Mouse (Mus musculus) small intestine, adult 2 months (tissue): ENCODE measurements around the gene Dtx1. TPM values are rescaled to one million over a fixed set of nuclear protein-coding genes. Genes with fewer than 3 reads are reported as not detected.

Source experiments
- H3K27ac ChIP-seq: fragments of 200-500 bp; 2 replicates; pipeline ENCODE4 v1.5.1; 2012; ENCODE audit warnings: low read depth, low read length, control low read depth, inconsistent platforms; ENCODE audit not compliant: insufficient read depth
- H3K27me3 ChIP-seq: fragments of 200-500 bp; 2 replicates; pipeline ENCODE4 v1.6.1; 2012; ENCODE audit warnings: mild to moderate bottlenecking, moderate library complexity, low read length, inconsistent platforms; ENCODE audit not compliant: control insufficient read depth, insufficient read depth
- H3K36me3 ChIP-seq: fragments of 200-500 bp; 2 replicates; pipeline ENCODE4 v1.6.1; 2012; ENCODE audit warnings: mild to moderate bottlenecking, low read length, control low read depth, inconsistent platforms; ENCODE audit not compliant: control insufficient read depth, insufficient read depth
- H3K4me1 ChIP-seq: fragments of 200-500 bp; 2 replicates; pipeline ENCODE4 v1.6.1; 2012; ENCODE audit warnings: low read length, inconsistent platforms, mixed read lengths; ENCODE audit not compliant: control insufficient read depth, insufficient read depth, insufficient read length
- H3K4me3 ChIP-seq: fragments of 200-500 bp; 2 replicates; pipeline ENCODE4 v1.5.1; 2012; ENCODE audit warnings: low read depth, mild to moderate bottlenecking, control low read depth, inconsistent platforms, low read length, moderate library complexity
- CTCF ChIP-seq: fragments of 200-500 bp; IDR thresholded peaks from 2 replicates; pipeline ENCODE4 v1.5.1; 2012; ENCODE audit warnings: low read depth, mild to moderate bottlenecking, control low read depth, inconsistent platforms, low read length, moderate library complexity, mixed read lengths; ENCODE audit not compliant: insufficient replicate concordance, insufficient read length; ENCODE audit errors: extremely low read depth
- POLR2A ChIP-seq: fragments of 200-500 bp; IDR thresholded peaks from 2 replicates; pipeline ENCODE4 v1.6.1; 2012; ENCODE audit warnings: low read depth, mild to moderate bottlenecking, control low read depth, inconsistent platforms, low read length, moderate library complexity
- WGBS: fragments of 180-500 bp; shearing (Covaris S2); methylation state at CpG from one replicate; pipeline ENCODE4 v1.1.7; 2018; 5-methylcytosine and 5-hydroxymethylcytosine counted together
- polyA plus RNA-seq: library from polyadenylated mRNA; depleted of rRNA; stranded (reverse); fragments of >200 nt; gene quantifications from 2 replicates; pipeline ENCODE4 v1.2.3, GENCODE M21; 2012

The Dtx1 gene
- polyA plus RNA-seq, 1 experiment: 31.1 TPM

- H3K27me3 ChIP-seq: no peaks in the 10 kb centered on the region
- H3K36me3 ChIP-seq: no peaks in the 10 kb centered on the region
- TF ChIP-seq CTCF (no peak), POLR2A (no peak)
- no peak overlapping the region for H3K27ac ChIP-seq
- no peak overlapping the region for H3K4me3 ChIP-seq
- no peaks in the 10 kb centered on the region for H3K4me1 ChIP-seq
- 46% methylated on average over 2 of the region's 2 CpGs for WGBS
Observed at GRCm38 (mm10) chr5:120664888-120665287, 46.8 kb downstream of the Dtx1 start.

- Histone ChIP-seq H3K36me3 (no peaks in the 10 kb centered on the region), H3K4me3 (no peak overlapping the region), H3K27ac (no peak overlapping the region), H3K4me1 (no peaks in the 10 kb centered on the region), H3K27me3 (no peaks in the 10 kb centered on the region)
- TF ChIP-seq CTCF: no peak
- TF ChIP-seq POLR2A: no peak
- WGBS: 30% methylated on average over 5 of the region's 5 CpGs
Observed at GRCm38 (mm10) chr5:120660816-120661215, 50.9 kb downstream of the Dtx1 start.

- peaks cover 3% of the 10 kb centered on the region for H3K4me1 ChIP-seq
- no peaks in the 10 kb centered on the region for H3K36me3 ChIP-seq
- no peak overlapping the region for H3K27ac ChIP-seq
- no peak for TF ChIP-seq POLR2A
- TF ChIP-seq CTCF: no peak
- WGBS: 79% methylated on average over 12 of the region's 12 CpGs
- H3K4me3 ChIP-seq: no peak overlapping the region
- H3K27me3 ChIP-seq: no peaks in the 10 kb centered on the region
Observed at GRCm38 (mm10) chr5:120656281-120656751, 55.4 kb downstream of the Dtx1 start.

- Histone ChIP-seq H3K27me3 (peaks cover 7% of the 10 kb centered on the region; the same call in 1 of the 2 replicates), H3K4me1 (peaks cover 9% of the 10 kb centered on the region), H3K27ac (no peak overlapping the region), H3K4me3 (no peak overlapping the region), H3K36me3 (no peaks in the 10 kb centered on the region)
- TF ChIP-seq CTCF (no peak), POLR2A (no peak)
- WGBS: 88% methylated on average over 2 of the region's 2 CpGs
Observed at GRCm38 (mm10) chr5:120653873-120654272, 57.9 kb downstream of the Dtx1 start.

- no peak for TF ChIP-seq POLR2A
- Histone ChIP-seq H3K27me3 (peaks cover 10% of the 10 kb centered on the region; the same call in 1 of the 2 replicates), H3K27ac (no peak overlapping the region), H3K36me3 (no peaks in the 10 kb centered on the region), H3K4me3 (no peak overlapping the region), H3K4me1 (peaks cover 13% of the 10 kb centered on the region)
- 78% methylated on average over 28 of the region's 28 CpGs for WGBS
Observed at GRCm38 (mm10) chr5:120652915-120653701, 58.6 kb downstream of the Dtx1 start.

GRCm38 (mm10) chr5:120651230-120651629 lies 60.5 kb downstream of the Dtx1 start:
- Histone ChIP-seq H3K4me1 (peaks cover 13% of the 10 kb centered on the region), H3K36me3 (no peaks in the 10 kb centered on the region), H3K27ac (no peak overlapping the region), H3K4me3 (no peak overlapping the region), H3K27me3 (peaks cover 10% of the 10 kb centered on the region; the same call in 1 of the 2 replicates)
- TF ChIP-seq POLR2A (no peak), CTCF (no peak)
- WGBS: 25% methylated on average over 5 of the region's 5 CpGs

GRCm38 (mm10) chr5:120649938-120650337 lies 61.8 kb downstream of the Dtx1 start:
- Histone ChIP-seq H3K27me3 (peaks cover 10% of the 10 kb centered on the region; the same call in 1 of the 2 replicates), H3K4me3 (no peak overlapping the region), H3K27ac (no peak overlapping the region), H3K36me3 (no peaks in the 10 kb centered on the region), H3K4me1 (peaks cover 13% of the 10 kb centered on the region)
- TF ChIP-seq CTCF (no peak), POLR2A (no peak)
- 29% methylated on average over 13 of the region's 13 CpGs for WGBS
